Comparison of ENCODE assay signal across 12 mouse cellular contexts in the genomic region with DNA sequence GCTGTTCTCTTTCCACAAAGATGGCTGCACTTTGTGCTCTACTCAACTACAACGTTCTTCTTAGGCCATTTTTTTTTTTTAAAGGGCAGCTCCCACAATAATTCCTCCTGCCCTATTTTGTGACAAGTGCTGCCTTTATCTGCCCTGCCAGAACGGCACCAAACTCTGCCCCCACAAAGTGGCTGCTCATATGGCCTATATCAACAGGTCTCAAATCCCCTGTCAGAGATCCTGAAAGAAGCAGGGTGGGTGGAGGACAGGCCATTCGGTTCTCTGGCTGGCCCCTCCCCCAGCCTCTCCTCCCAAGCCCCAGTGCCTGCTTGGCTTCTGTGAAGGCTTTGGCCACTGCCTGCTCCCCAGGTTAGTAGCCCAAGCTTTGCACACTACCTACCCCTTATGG. TPM values are rescaled to one million over a fixed set of nuclear protein-coding genes. Genes with fewer than 3 reads are reported as not detected.
DNase-seq lines count a peak whose midpoint lies in the region; ATAC-seq and TF ChIP-seq lines count a peak whose summit lies in the region.
"Had no signal": no experiment of that assay in that cellular context is flagged by ENCODE, and none has a peak within 500 bp of the region (broad histone marks: within the 10 kb centered on the region; RNA-seq: fewer than 3 reads in every experiment).

No protein-coding gene starts in this region.

- no peak for TF ChIP-seq CTCF in forebrain, postnatal 0 days (IDR thresholded peaks at IDR 0.05; ENCODE audit: low read depth)
- no peak for TF ChIP-seq CTCF in kidney, postnatal 0 days (IDR thresholded peaks at IDR 0.05; ENCODE audit: low read depth)

- WGBS in forebrain, embryonic 11.5 days = 11% methylated on average over 3 of the region's 3 CpGs
- WGBS in forebrain, postnatal 0 days = 10% methylated on average over 3 of the region's 3 CpGs
- WGBS in kidney, postnatal 0 days = 4% methylated on average over 3 of the region's 3 CpGs
- 6% methylated on average over 3 of the region's 3 CpGs for WGBS in intestine, embryonic 16.5 days
- 4% methylated on average over 3 of the region's 3 CpGs for WGBS in forebrain, embryonic 15.5 days

- no peaks in the 10 kb centered on the region; the same call in 1 of the 2 replicates for H3K36me3 ChIP-seq in forebrain, embryonic 11.5 days (ENCODE audit: control insufficient read depth, insufficient read depth, low read length)
- H3K36me3 ChIP-seq in forebrain, postnatal 0 days (ENCODE audit: insufficient read depth) = peaks cover 21% of the 10 kb centered on the region
- H3K36me3 ChIP-seq in kidney, postnatal 0 days (ENCODE audit: insufficient read depth, low read length) = peaks cover 10% of the 10 kb centered on the region
- no peaks in the 10 kb centered on the region for H3K36me3 ChIP-seq in intestine, embryonic 16.5 days (ENCODE audit: control insufficient read depth, insufficient read depth, low read length)
- peaks cover 15% of the 10 kb centered on the region; the same call in 1 of the 2 replicates for H3K36me3 ChIP-seq in forebrain, embryonic 15.5 days

- no peak for ATAC-seq in forebrain, embryonic 11.5 days (replicated peaks; ENCODE audit: low FRiP score)
- no peak for ATAC-seq in forebrain, postnatal 0 days
- ATAC-seq in kidney, postnatal 0 days (replicated peaks; ENCODE audit: low FRiP score, low read depth) = no peak
- ATAC-seq in intestine, embryonic 16.5 days = no peak
- peak; percentile 47; the same call in 1 of the 2 replicates for ATAC-seq in megakaryocyte progenitor cell, adult 5-6 weeks (replicated peaks; ENCODE audit: poor library complexity)
- no peak for ATAC-seq in forebrain, embryonic 15.5 days (replicated peaks)

- peak; percentile 50 for DNase-seq in forebrain, embryonic 11.5 days (ENCODE audit: low spot score)
- no peak for DNase-seq in forebrain, postnatal 0 days
- peak; percentile 63 for DNase-seq in kidney, postnatal 0 days (ENCODE audit: low spot score)
- no peak for DNase-seq in kidney, postnatal 4 days
- DNase-seq in thymus, postnatal 4 days = no peak
- DNase-seq: adrenal gland, postnatal 10 days; cerebellum, adult 9-11 months; left cerebral cortex, postnatal 4 days had no signal

- H3K27me3 ChIP-seq in forebrain, embryonic 11.5 days (ENCODE audit: control insufficient read depth, insufficient read depth, low read length) = no peaks in the 10 kb centered on the region
- no peaks in the 10 kb centered on the region for H3K27me3 ChIP-seq in forebrain, postnatal 0 days (ENCODE audit: insufficient read depth, low read length)
- no peaks in the 10 kb centered on the region for H3K27me3 ChIP-seq in kidney, postnatal 0 days (ENCODE audit: insufficient read depth, low read length)
- no peaks in the 10 kb centered on the region for H3K27me3 ChIP-seq in intestine, embryonic 16.5 days (replicated peaks; ENCODE audit: control insufficient read depth, insufficient read depth, low read length)
- no peaks in the 10 kb centered on the region for H3K27me3 ChIP-seq in forebrain, embryonic 15.5 days

- peaks cover 3% of the 10 kb centered on the region; the same call in 1 of the 2 replicates for H3K4me1 ChIP-seq in forebrain, embryonic 11.5 days (replicated peaks; ENCODE audit: control insufficient read depth, insufficient read depth, low read length)
- no peaks in the 10 kb centered on the region for H3K4me1 ChIP-seq in forebrain, postnatal 0 days (ENCODE audit: insufficient read depth)
- 0 out of 2 replicates have a peak, but pooled peaks cover 8% of the 10 kb centered on the region for H3K4me1 ChIP-seq in kidney, postnatal 0 days (replicated peaks; ENCODE audit: insufficient read depth, low read length)
- H3K4me1 ChIP-seq in intestine, embryonic 16.5 days (ENCODE audit: control insufficient read depth, insufficient read depth, low read length) = peaks cover 17% of the 10 kb centered on the region
- H3K4me1 ChIP-seq in forebrain, embryonic 15.5 days = no peaks in the 10 kb centered on the region

- no peak overlapping the region for H3K9ac ChIP-seq in forebrain, embryonic 11.5 days (ENCODE audit: low read length)
- no peak overlapping the region for H3K9ac ChIP-seq in forebrain, postnatal 0 days
- H3K9ac ChIP-seq in kidney, postnatal 0 days (ENCODE audit: low read depth, low read length) = no peak overlapping the region
- H3K9ac ChIP-seq in intestine, embryonic 16.5 days (ENCODE audit: low read depth, low read length) = peak overlapping the region; percentile 40; the same call in 1 of the 2 replicates
- H3K9ac ChIP-seq in forebrain, embryonic 15.5 days (replicated peaks) = no peak overlapping the region

- H3K9me3 ChIP-seq in forebrain, embryonic 11.5 days (ENCODE audit: control insufficient read depth, low read length) = no peaks in the 10 kb centered on the region
- no peaks in the 10 kb centered on the region for H3K9me3 ChIP-seq in forebrain, postnatal 0 days (ENCODE audit: low read length)
- no peaks in the 10 kb centered on the region for H3K9me3 ChIP-seq in kidney, postnatal 0 days (replicated peaks; ENCODE audit: low read length)
- H3K9me3 ChIP-seq in intestine, embryonic 16.5 days (ENCODE audit: control insufficient read depth, low read length) = no peaks in the 10 kb centered on the region
- H3K9me3 ChIP-seq in forebrain, embryonic 15.5 days = no peaks in the 10 kb centered on the region

- no peak overlapping the region for H3K4me2 ChIP-seq in forebrain, embryonic 11.5 days (ENCODE audit: low read depth, low read length, severe bottlenecking)
- H3K4me2 ChIP-seq in forebrain, postnatal 0 days (ENCODE audit: low read depth) = no peak overlapping the region
- no peak overlapping the region for H3K4me2 ChIP-seq in kidney, postnatal 0 days (ENCODE audit: low read length)
- H3K4me2 ChIP-seq in intestine, embryonic 16.5 days (ENCODE audit: low read depth, low read length) = no peak overlapping the region
- no peak overlapping the region for H3K4me2 ChIP-seq in forebrain, embryonic 15.5 days (replicated peaks)

- no peak overlapping the region for H3K27ac ChIP-seq in forebrain, embryonic 11.5 days (ENCODE audit: low read depth, low read length)
- H3K27ac ChIP-seq in forebrain, postnatal 0 days (ENCODE audit: low read depth, low read length) = no peak overlapping the region
- H3K27ac ChIP-seq in kidney, postnatal 0 days = peak overlapping the region; percentile 82
- H3K27ac ChIP-seq in intestine, embryonic 16.5 days (ENCODE audit: low read length) = peak overlapping the region; percentile 83
- H3K27ac ChIP-seq in forebrain, embryonic 15.5 days (replicated peaks) = no peak overlapping the region

- H3K4me3 ChIP-seq in forebrain, embryonic 11.5 days (ENCODE audit: low read depth, low read length) = no peak overlapping the region
- H3K4me3 ChIP-seq in forebrain, postnatal 0 days (ENCODE audit: low read depth, low read length) = no peak overlapping the region
- no peak overlapping the region for H3K4me3 ChIP-seq in kidney, postnatal 0 days (replicated peaks; ENCODE audit: low read depth, low read length)
- H3K4me3 ChIP-seq in intestine, embryonic 16.5 days (ENCODE audit: low read length) = no peak overlapping the region
- no peak overlapping the region for H3K4me3 ChIP-seq in forebrain, embryonic 15.5 days

RNA-seq across cellular contexts. Expression of gene Taf8, which starts 17.1 kb away (rescaled TPM):
- polyA plus RNA-seq in forebrain, embryonic 11.5 days (2014; fragmentation: Nextera tagmentation; extraction: Ambion mirVana) = 29.6 and 32.2 TPM in 2 replicates
- total RNA-seq in forebrain, postnatal 0 days (2014; rRNA removed) = 17.4 and 17.9 TPM in 2 replicates
- polyA plus RNA-seq in forebrain, postnatal 0 days (2015; fragmentation: Nextera tagmentation; extraction: Ambion mirVana) = 8.8 and 10.8 TPM in 2 replicates
- polyA plus RNA-seq in kidney, postnatal 0 days (2015; fragmentation: Nextera tagmentation; extraction: Ambion mirVana) = 21.4 and 24.9 TPM in 2 replicates
- polyA plus RNA-seq in intestine, embryonic 16.5 days (2015; fragmentation: Nextera tagmentation; extraction: Ambion mirVana) = 19.1 and 20.4 TPM in 2 replicates
- 14.7 and 19.1 TPM in 2 replicates for total RNA-seq in megakaryocyte progenitor cell, adult 5-6 weeks (2015)
- total RNA-seq in megakaryocyte progenitor cell, adult 5-6 weeks (2017) = 32.1 and 33.4 TPM in 2 replicates
- 25.2 and 26.2 TPM in 2 replicates for polyA plus RNA-seq in forebrain, embryonic 15.5 days (2015; fragmentation: Nextera tagmentation; extraction: Ambion mirVana)

RNA-seq across cellular contexts. Expression of gene Ccnd3, which starts 19.9 kb away (rescaled TPM):
- 253 and 286 TPM in 2 replicates for polyA plus RNA-seq in forebrain, embryonic 11.5 days (2014; fragmentation: Nextera tagmentation; extraction: Ambion mirVana)
- total RNA-seq in forebrain, postnatal 0 days (2014; rRNA removed) = 26.3 and 42.6 TPM in 2 replicates
- 54.0 and 59.6 TPM in 2 replicates for polyA plus RNA-seq in forebrain, postnatal 0 days (2015; fragmentation: Nextera tagmentation; extraction: Ambion mirVana)
- 199 and 202 TPM in 2 replicates for polyA plus RNA-seq in kidney, postnatal 0 days (2015; fragmentation: Nextera tagmentation; extraction: Ambion mirVana)
- 371 and 393 TPM in 2 replicates for polyA plus RNA-seq in intestine, embryonic 16.5 days (2015; fragmentation: Nextera tagmentation; extraction: Ambion mirVana)
- total RNA-seq in megakaryocyte progenitor cell, adult 5-6 weeks (2015) = 95.3 and 100 TPM in 2 replicates
- 51.4 and 53.8 TPM in 2 replicates for total RNA-seq in megakaryocyte progenitor cell, adult 5-6 weeks (2017)
- 59.8 and 64.4 TPM in 2 replicates for polyA plus RNA-seq in forebrain, embryonic 15.5 days (2015; fragmentation: Nextera tagmentation; extraction: Ambion mirVana)

RNA-seq across cellular contexts. Expression of gene 1700001C19Rik, which starts 47.8 kb away (rescaled TPM):
- polyA plus RNA-seq in forebrain, embryonic 11.5 days (2014; fragmentation: Nextera tagmentation; extraction: Ambion mirVana) = 0.40 TPM in 1 of 2 replicates, not detected in the other
- total RNA-seq in forebrain, postnatal 0 days (2014; rRNA removed) = 0.14 and 0.31 TPM in 2 replicates
- polyA plus RNA-seq in forebrain, postnatal 0 days (2015; fragmentation: Nextera tagmentation; extraction: Ambion mirVana) = 0.33 and 0.35 TPM in 2 replicates
- polyA plus RNA-seq in kidney, postnatal 0 days (2015; fragmentation: Nextera tagmentation; extraction: Ambion mirVana) = 0.45 and 0.47 TPM in 2 replicates
- polyA plus RNA-seq in intestine, embryonic 16.5 days (2015; fragmentation: Nextera tagmentation; extraction: Ambion mirVana) = 0.17 and 0.45 TPM in 2 replicates
- 0.12 and 0.27 TPM in 2 replicates for total RNA-seq in megakaryocyte progenitor cell, adult 5-6 weeks (2015)
- 0.33 and 0.95 TPM in 2 replicates for total RNA-seq in megakaryocyte progenitor cell, adult 5-6 weeks (2017)
- 0.51 and 0.64 TPM in 2 replicates for polyA plus RNA-seq in forebrain, embryonic 15.5 days (2015; fragmentation: Nextera tagmentation; extraction: Ambion mirVana)
- total RNA-seq: left cerebral cortex, postnatal 4 days; monocyte, adult 5-6 weeks had no signal

RNA-seq across cellular contexts. Expression of gene AI661453, which starts 48.6 kb away (rescaled TPM):
- 0.27 and 0.31 TPM in 2 replicates for polyA plus RNA-seq in forebrain, embryonic 11.5 days (2014; fragmentation: Nextera tagmentation; extraction: Ambion mirVana)
- 0.05 and 0.08 TPM in 2 replicates for total RNA-seq in forebrain, postnatal 0 days (2014; rRNA removed)
- polyA plus RNA-seq in forebrain, postnatal 0 days (2015; fragmentation: Nextera tagmentation; extraction: Ambion mirVana) = 0.22 TPM in 1 of 2 replicates, not detected in the other
- polyA plus RNA-seq in kidney, postnatal 0 days (2015; fragmentation: Nextera tagmentation; extraction: Ambion mirVana) = 2.2 and 2.4 TPM in 2 replicates
- 3.7 and 4.6 TPM in 2 replicates for polyA plus RNA-seq in intestine, embryonic 16.5 days (2015; fragmentation: Nextera tagmentation; extraction: Ambion mirVana)
- total RNA-seq in megakaryocyte progenitor cell, adult 5-6 weeks (2015) = 1.6 and 2.3 TPM in 2 replicates
- total RNA-seq in megakaryocyte progenitor cell, adult 5-6 weeks (2017) = 0.29 and 0.71 TPM in 2 replicates
- 0.19 and 0.20 TPM in 2 replicates for polyA plus RNA-seq in forebrain, embryonic 15.5 days (2015; fragmentation: Nextera tagmentation; extraction: Ambion mirVana)
- total RNA-seq: monocyte, adult 5-6 weeks had no signal

Comparison
In these comparisons a context has a peak if more than half of its experiments do, and no peak if none do; other contexts are left out.
1. DNase-seq: peak in forebrain, embryonic 11.5 days (single experiment) and kidney, postnatal 0 days (single experiment); none in forebrain, postnatal 0 days (single experiment), kidney, postnatal 4 days (0 of 2) and thymus, postnatal 4 days (single experiment).
2. H3K27ac ChIP-seq: peak in kidney, postnatal 0 days (single experiment) and intestine, embryonic 16.5 days (single experiment); none in forebrain, embryonic 11.5 days (single experiment), forebrain, postnatal 0 days (single experiment) and forebrain, embryonic 15.5 days (single experiment).